Mouse (Mus musculus) erythroblast, adult 5-6 weeks (primary cell): ENCODE data around the gene Kdm4b. TPM values are rescaled to one million over a fixed set of nuclear protein-coding genes. Genes with fewer than 3 reads are reported as not detected.
A peak's percentile ranks its signal among the peaks of the same experiment; 100 is the strongest.

Experiments used
- ATAC-seq: replicated peaks from 2 replicates; pipeline ENCODE4 v1.8.0; 2016; ENCODE audit warnings: moderate number of reproducible peaks, mild to moderate bottlenecking, moderate TSS enrichment, inconsistent platforms; ENCODE audit not compliant: poor library complexity, low FRiP score, severe bottlenecking
- total RNA-seq, 2 experiments: library from RNA; stranded (forward) in 1 of 2; stranded (reverse) in 1 of 2; fragments of 150-400 nt in 1 of 2; fragments of 200-764, 138-1000 nt in 1 of 2; gene quantifications; 2 replicates each; pipeline versions ENCODE4 v1.2.3 to v1.2.4; 2015 to 2017; ENCODE audit warnings: low replicate concordance in 2 of 2

The Kdm4b gene
- total RNA-seq (2015; ENCODE audit: low replicate concordance) (1.7 and 5.0 TPM in 2 replicates), total RNA-seq (2017; ENCODE audit: low replicate concordance) (2.9 and 3.5 TPM in 2 replicates)

- ATAC-seq = peak; percentile 94
These were observed at the start of gene Kdm4b for GRCm38 (mm10) chr17:56325450-56326152. TSS of gene Kdm4b (plus strand) at chr17:56326062.

- peak; percentile 77 for ATAC-seq
These were observed 49.0 kb upstream of the Kdm4b start, which contains the start of gene Ticam1 for GRCm38 (mm10) chr17:56276643-56277566. TSS of gene Ticam1 (minus strand) at chr17:56276786.

GRCm38 (mm10) chr17:56277567-56277893, 48.3 kb upstream of the Kdm4b start:
- no peak for ATAC-seq

GRCm38 (mm10) chr17:56278340-56278739, 47.5 kb upstream of the Kdm4b start:
- ATAC-seq = no peak

- ATAC-seq = no peak
These were observed 46.2 kb upstream of the Kdm4b start for GRCm38 (mm10) chr17:56279481-56280155.

- no peak for ATAC-seq
These were observed 44.7 kb upstream of the Kdm4b start for GRCm38 (mm10) chr17:56281193-56281592.

- ATAC-seq = no peak
These were observed 43.1 kb upstream of the Kdm4b start for GRCm38 (mm10) chr17:56282802-56283201.

- no peak for ATAC-seq
These were observed 42.5 kb upstream of the Kdm4b start for GRCm38 (mm10) chr17:56283316-56283715.

GRCm38 (mm10) chr17:56285995-56286394, 39.9 kb upstream of the Kdm4b start:
- no peak for ATAC-seq

- no peak for ATAC-seq
These were observed 38.0 kb upstream of the Kdm4b start for GRCm38 (mm10) chr17:56287830-56288229.

- ATAC-seq = no peak
These were observed 37.0 kb upstream of the Kdm4b start for GRCm38 (mm10) chr17:56288866-56289265.

GRCm38 (mm10) chr17:56289371-56290331, 36.2 kb upstream of the Kdm4b start:
- no peak for ATAC-seq

GRCm38 (mm10) chr17:56290388-56291170, 35.3 kb upstream of the Kdm4b start:
- peak; percentile 73 for ATAC-seq

- peak; percentile 83 for ATAC-seq
These were observed 34.7 kb upstream of the Kdm4b start for GRCm38 (mm10) chr17:56291171-56291511.

GRCm38 (mm10) chr17:56291826-56292475, 33.9 kb upstream of the Kdm4b start:
- ATAC-seq = no peak

- no peak for ATAC-seq
These were observed 33.2 kb upstream of the Kdm4b start, which contains the start of gene Plin3 for GRCm38 (mm10) chr17:56292531-56293222. TSS of gene Plin3 (minus strand) at chr17:56292873.

GRCm38 (mm10) chr17:56293291-56293690, 32.6 kb upstream of the Kdm4b start:
- no peak for ATAC-seq
